Mouse (Mus musculus) E14TG2a.4 (cell line): ENCODE data around the gene Igfbp4.

Source experiments
- H3K27me3 ChIP-seq: 2 replicates; pipeline ENCODE4 v1.6.1; 2014; ENCODE audit warnings: low read length, control low read depth; ENCODE audit not compliant: insufficient read depth
- H3K36me3 ChIP-seq: 2 replicates; pipeline ENCODE4 v1.6.1; 2014; ENCODE audit warnings: low read length, control low read depth; ENCODE audit not compliant: insufficient read depth
- H3K4me1 ChIP-seq: replicated peaks from 2 replicates; pipeline ENCODE4 v1.6.1; 2014; ENCODE audit warnings: low read depth, low read length, control low read depth
- H3K4me3 ChIP-seq: replicated peaks from 2 replicates; pipeline ENCODE4 v1.5.1; 2014; ENCODE audit warnings: mild to moderate bottlenecking, low read length
- H3K9me3 ChIP-seq: 2 replicates; pipeline ENCODE4 v1.6.1; 2014; ENCODE audit warnings: low read length, control low read depth
- CTCF ChIP-seq: conservative IDR thresholded peaks from 2 replicates; pipeline ENCODE4 v1.5.1; 2014; ENCODE audit warnings: low read length
- NANOG ChIP-seq: IDR thresholded peaks from 2 replicates; pipeline ENCODE4 v1.6.1; 2014; ENCODE audit warnings: borderline replicate concordance, low read length, mixed read lengths
- POU5F1 ChIP-seq: IDR thresholded peaks from 2 replicates; pipeline ENCODE4 v1.6.1; 2014; ENCODE audit warnings: low read length, borderline replicate concordance

Gene Igfbp4

DNA sequence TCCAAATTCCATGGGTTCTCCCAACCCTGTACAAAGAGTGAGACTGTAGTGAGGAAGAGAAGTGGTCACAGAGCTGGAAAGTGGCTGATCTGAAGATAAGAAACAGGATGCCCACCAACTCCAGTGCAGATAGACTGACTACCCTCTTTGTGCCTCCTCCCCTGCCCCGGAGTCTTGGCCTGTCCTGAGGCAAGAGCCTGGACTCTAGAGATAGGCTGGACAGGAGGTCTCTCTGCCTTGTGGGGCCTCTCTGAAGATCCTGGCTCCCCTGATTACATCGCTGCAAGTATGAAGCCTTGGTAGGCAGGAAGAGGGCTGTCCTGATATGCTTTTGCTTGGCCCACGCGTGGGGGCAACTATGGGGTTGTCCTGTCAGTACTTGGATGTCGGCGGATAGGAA lies 4.8 kb upstream of the Igfbp4 start:
- H3K9me3 ChIP-seq, result no peaks in the 10 kb centered on the region
- TF ChIP-seq NANOG (no peak), CTCF (no peak), POU5F1 (no peak)
- H3K36me3 ChIP-seq, result no peaks in the 10 kb centered on the region
- H3K4me3 ChIP-seq, result no peak overlapping the region
- peaks cover 27% of the 10 kb centered on the region for H3K4me1 ChIP-seq
- H3K27me3 ChIP-seq, result peaks cover 21% of the 10 kb centered on the region

DNA sequence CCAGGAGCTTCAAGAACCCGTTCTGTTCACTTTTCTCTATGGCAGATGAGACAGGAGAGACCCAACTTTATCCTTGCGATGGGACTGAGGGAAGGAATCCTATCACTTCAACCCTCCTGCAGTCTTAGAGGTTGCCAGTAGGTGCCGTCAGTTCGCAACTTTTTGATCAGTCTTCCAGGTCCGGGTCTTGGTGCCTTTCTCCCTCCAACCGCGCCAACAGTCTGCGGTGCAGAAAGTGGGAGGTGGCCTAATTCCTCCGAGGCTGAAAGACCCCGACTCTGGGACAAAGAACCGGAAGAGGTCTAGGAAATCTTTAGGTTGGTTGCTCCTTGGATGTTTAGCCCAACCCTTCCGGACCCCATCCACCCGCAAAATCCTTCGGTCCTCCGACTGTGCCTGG lies 1.3 kb upstream of the Igfbp4 start:
- TF ChIP-seq NANOG, result no peak
- TF ChIP-seq CTCF, result peak; percentile 64
- TF ChIP-seq POU5F1, result no peak
- Histone ChIP-seq H3K27me3 (peaks cover 49% of the 10 kb centered on the region), H3K4me3 (peak overlapping the region; percentile 82), H3K4me1 (peaks cover 34% of the 10 kb centered on the region), H3K36me3 (no peaks in the 10 kb centered on the region), H3K9me3 (0 out of 2 replicates have a peak, but pooled peaks cover 3% of the 10 kb centered on the region)

- Histone ChIP-seq H3K36me3 (no peaks in the 10 kb centered on the region), H3K27me3 (peaks cover 53% of the 10 kb centered on the region), H3K9me3 (0 out of 2 replicates have a peak, but pooled peaks cover 3% of the 10 kb centered on the region), H3K4me1 (peaks cover 33% of the 10 kb centered on the region), H3K4me3 (peak overlapping the region; percentile 82)
- TF ChIP-seq NANOG (no peak), CTCF (peak; percentile 39), POU5F1 (no peak)
Measured at GRCm38 (mm10) chr11:99040346-99040974, 584 bp upstream of the Igfbp4 start.

DNA sequence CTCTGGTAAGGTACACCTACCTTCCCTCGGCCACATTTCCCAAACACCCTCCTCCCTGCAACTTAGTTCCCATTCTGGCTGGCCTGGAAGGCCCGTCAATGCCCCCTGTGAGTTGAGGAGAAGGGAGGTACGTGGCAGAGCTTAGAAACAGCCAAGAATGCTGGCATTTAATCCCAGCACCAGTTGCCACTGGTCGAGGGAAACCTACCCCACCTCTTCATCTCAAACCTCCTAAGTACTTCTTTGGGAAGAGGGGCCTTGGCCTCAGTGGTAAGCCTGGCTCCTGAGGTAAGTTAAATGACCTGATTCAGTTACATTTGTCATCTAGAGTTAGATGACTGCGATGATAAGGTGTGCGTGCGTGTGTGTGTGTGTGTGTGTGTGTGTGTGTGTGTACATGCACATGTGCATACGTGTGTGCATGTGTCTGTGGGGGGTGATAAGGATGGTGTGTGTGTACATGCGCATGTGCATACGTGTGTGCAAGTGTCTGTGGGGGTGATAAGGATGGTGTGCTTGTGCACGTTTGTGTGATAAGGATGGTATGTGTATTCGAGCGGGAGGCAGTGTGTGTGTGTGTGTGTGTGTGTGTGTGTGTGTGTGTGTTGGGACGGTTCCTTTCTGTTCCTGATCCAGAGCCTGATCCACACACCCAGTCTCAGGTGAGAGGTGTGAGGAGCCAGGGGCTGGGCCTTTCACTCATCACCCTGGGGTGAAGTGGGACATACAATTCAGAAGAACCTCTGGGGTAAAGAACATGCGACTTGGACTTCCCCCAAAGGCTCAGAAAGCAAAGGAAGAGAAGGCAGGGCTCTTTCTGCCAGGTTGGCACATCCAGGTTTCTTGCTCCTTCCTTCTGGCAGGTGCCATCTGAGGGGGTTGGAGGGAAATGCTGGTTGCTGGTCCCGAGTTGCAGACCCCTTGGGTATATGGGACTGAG lies 1.1 kb downstream of the Igfbp4 start:
- Histone ChIP-seq H3K4me3 (peak overlapping the region; percentile 82), H3K36me3 (no peaks in the 10 kb centered on the region), H3K9me3 (0 out of 2 replicates have a peak, but pooled peaks cover 3% of the 10 kb centered on the region), H3K27me3 (peaks cover 59% of the 10 kb centered on the region), H3K4me1 (peaks cover 25% of the 10 kb centered on the region)
- no peak for TF ChIP-seq CTCF
- TF ChIP-seq NANOG, result no peak
- no peak for TF ChIP-seq POU5F1

DNA sequence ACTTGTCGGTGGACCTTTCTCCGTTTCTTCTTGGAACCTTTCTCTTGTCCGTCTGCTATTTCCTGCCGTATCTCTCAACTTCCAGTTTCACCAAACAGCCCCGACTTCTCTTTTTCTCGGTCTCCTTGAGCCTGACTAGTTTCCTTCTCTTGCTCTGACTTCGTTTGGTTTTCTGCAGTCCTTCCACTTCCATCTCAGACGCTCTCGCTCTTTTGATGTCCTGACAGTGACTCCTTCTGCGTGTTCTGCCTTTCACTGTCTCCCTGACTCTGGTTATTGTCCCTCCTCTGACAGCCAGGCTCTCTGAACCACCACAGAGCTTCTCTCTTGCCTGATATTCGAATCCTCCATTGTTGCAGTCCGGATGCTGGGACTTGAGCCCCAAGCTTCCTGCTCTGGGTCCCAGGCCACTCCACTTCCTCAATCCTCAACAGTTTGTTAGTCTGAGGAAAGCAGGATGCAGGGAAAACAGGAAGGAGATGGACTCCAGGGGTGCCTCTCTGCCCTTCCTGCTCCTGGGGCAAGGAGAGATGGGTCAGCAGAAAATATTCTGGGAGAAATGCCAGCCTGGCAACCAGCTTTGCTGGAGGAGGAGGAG lies 1.9 kb downstream of the Igfbp4 start:
- H3K9me3 ChIP-seq, result 0 out of 2 replicates have a peak, but pooled peaks cover 3% of the 10 kb centered on the region
- H3K27me3 ChIP-seq, result peaks cover 63% of the 10 kb centered on the region
- no peaks in the 10 kb centered on the region for H3K36me3 ChIP-seq
- TF ChIP-seq POU5F1, result no peak
- no peak for TF ChIP-seq CTCF
- no peak for TF ChIP-seq NANOG
- no peak overlapping the region for H3K4me3 ChIP-seq
- H3K4me1 ChIP-seq, result peaks cover 20% of the 10 kb centered on the region

DNA sequence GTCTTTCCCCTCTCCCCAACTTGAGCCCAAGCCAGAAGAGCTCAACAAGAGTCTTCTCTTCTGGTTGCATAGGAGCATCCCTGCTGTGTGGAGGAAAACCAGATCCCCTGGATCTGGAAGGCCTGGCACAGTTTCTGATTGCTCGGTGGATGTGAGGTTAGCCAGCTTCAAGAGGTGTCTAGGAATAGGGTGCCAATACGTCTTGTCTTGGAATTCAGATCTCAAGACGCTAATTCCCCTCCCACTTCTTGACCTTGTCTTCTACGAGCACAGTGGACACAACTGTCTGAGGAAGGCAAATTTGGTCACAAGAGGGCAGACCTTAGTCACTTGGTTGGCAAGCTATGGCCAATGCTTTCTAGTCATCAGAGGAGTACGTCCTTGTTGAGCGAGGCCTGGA lies 2.6 kb downstream of the Igfbp4 start:
- H3K4me3 ChIP-seq, result no peak overlapping the region
- peaks cover 20% of the 10 kb centered on the region for H3K4me1 ChIP-seq
- peaks cover 66% of the 10 kb centered on the region for H3K27me3 ChIP-seq
- H3K36me3 ChIP-seq, result no peaks in the 10 kb centered on the region
- H3K9me3 ChIP-seq, result 0 out of 2 replicates have a peak, but pooled peaks cover 3% of the 10 kb centered on the region
- TF ChIP-seq NANOG (no peak), CTCF (no peak), POU5F1 (no peak)

GRCm38 (mm10) chr11:99044306-99044705 lies 3.3 kb downstream of the Igfbp4 start:
- TF ChIP-seq CTCF (no peak), NANOG (no peak), POU5F1 (no peak)
- Histone ChIP-seq H3K4me3 (no peak overlapping the region), H3K4me1 (peaks cover 20% of the 10 kb centered on the region), H3K9me3 (0 out of 2 replicates have a peak, but pooled peaks cover 3% of the 10 kb centered on the region), H3K27me3 (peaks cover 71% of the 10 kb centered on the region), H3K36me3 (no peaks in the 10 kb centered on the region)

- peaks cover 13% of the 10 kb centered on the region for H3K4me1 ChIP-seq
- TF ChIP-seq NANOG (no peak), CTCF (no peak), POU5F1 (no peak)
- no peaks in the 10 kb centered on the region for H3K36me3 ChIP-seq
- H3K9me3 ChIP-seq, result 0 out of 2 replicates have a peak, but pooled peaks cover 3% of the 10 kb centered on the region
- H3K4me3 ChIP-seq, result no peak overlapping the region
- peaks cover 74% of the 10 kb centered on the region for H3K27me3 ChIP-seq
Measured at GRCm38 (mm10) chr11:99045159-99045889, 4.3 kb downstream of the Igfbp4 start.
